Mouse (Mus musculus): ENCODE data around the gene Bglap3.
A peak's percentile ranks its signal among the peaks of the same experiment; 100 is the strongest.
"Not testable (repeated sequence)": the region's sequence is repeated elsewhere in the genome, so short reads cannot be mapped to it uniquely, and the experiment has no call there.

Gene Bglap3

DNA sequence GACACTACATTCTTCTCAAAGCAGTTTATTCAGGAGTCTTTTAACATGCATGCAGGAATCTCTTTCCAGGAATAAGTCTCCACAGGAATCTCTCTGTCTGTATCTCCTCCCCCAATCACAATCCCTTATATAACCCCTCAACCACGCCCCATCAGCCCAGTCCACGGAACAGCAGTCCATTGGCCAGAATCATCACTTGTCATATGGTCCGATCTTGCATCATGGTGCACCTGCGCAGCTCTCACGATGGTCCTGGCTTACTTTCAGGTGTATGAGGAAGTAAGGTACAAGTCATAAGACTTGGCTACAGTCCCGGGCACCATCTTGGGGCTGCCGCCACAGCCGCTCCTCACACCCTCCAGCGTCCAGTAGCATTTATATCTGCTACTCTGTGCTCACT, at the start of gene Bglap3:
TSS of gene Bglap3 (minus strand) at position 101 of the 400 bp plus-strand sequence.
- not testable (repeated sequence) for DNase-seq (ENCODE audit: low read depth)

DNA sequence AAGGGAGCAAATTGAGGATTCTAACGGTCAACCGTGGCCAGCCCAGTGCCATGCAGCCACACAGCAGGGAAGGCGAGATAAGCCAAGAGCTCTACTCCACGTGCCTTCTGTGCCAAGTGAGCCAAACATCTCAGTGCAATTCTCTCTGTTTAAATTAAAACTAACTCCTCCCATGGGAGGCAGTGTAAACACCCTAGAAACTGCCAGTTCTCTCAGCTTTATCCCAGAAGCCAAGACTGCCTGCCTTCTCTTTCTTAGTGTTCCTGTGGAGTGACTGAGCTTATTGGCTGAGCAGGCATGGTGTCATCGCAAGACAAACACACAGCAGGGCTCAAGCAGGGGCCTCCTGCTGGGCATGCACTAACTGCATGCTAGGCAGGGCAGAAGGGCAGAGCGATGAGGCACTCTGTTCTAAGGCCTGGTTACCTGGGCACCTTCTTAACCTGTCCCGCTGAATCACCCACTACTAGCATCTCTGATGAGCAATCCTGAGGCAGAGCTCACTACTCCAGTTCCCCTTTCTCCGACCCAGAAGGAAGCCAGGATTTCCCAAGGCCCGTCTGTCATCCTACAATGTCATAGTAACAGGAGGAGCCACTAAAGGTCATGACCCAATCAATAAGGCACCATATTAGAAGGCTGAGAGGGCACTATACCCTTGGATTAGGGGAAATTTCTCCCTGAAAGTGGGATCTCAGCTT, 49.6 kb upstream of the Bglap3 start:
- DNase-seq (ENCODE audit: low read depth) = no peak

GRCm38 (mm10) chr3:88420771-88421170, 48.2 kb upstream of the Bglap3 start:
- DNase-seq (ENCODE audit: low read depth) = no peak

- DNase-seq (ENCODE audit: low read depth) = no peak
Measured at GRCm38 (mm10) chr3:88418016-88418415, 45.5 kb upstream of the Bglap3 start.

GRCm38 (mm10) chr3:88415668-88416067, 43.1 kb upstream of the Bglap3 start:
- no peak for DNase-seq (ENCODE audit: low read depth)

- DNase-seq (ENCODE audit: low read depth) = no peak
Measured at GRCm38 (mm10) chr3:88412636-88413035, 40.1 kb upstream of the Bglap3 start.

DNA sequence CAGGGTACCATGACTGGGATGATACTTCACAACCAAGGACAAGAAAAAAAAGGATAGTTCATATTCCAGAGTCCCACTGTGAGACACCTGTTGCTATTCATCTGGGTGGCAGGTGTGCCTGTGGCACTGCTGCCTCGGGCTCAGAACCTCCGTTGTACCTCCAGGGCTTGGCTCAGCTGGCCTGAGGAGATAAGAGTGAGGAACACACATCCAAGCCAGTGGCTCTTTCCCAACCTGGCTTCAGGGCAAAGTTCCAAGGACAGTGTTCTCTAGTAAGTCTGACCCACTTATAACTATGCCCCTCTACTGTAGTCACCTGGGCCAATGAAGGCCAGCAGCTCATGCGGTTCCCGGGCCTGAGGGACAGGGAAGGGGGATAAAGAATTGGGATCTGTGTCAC, 39.1 kb upstream of the Bglap3 start:
- DNase-seq (ENCODE audit: low read depth) = no peak

- DNase-seq (ENCODE audit: low read depth) = no peak
Measured at GRCm38 (mm10) chr3:88410645-88411031, 38.1 kb upstream of the Bglap3 start.

- peak; percentile 94 for DNase-seq (ENCODE audit: low read depth)
Measured at GRCm38 (mm10) chr3:88409741-88410644, 37.5 kb upstream of the Bglap3 start, which contains the start of gene Pmf1. Gene Pmf1, minus strand, starts transcription at chr3:88410331.

- no peak for DNase-seq (ENCODE audit: low read depth)
Measured at GRCm38 (mm10) chr3:88408953-88409352, 36.4 kb upstream of the Bglap3 start.

DNA sequence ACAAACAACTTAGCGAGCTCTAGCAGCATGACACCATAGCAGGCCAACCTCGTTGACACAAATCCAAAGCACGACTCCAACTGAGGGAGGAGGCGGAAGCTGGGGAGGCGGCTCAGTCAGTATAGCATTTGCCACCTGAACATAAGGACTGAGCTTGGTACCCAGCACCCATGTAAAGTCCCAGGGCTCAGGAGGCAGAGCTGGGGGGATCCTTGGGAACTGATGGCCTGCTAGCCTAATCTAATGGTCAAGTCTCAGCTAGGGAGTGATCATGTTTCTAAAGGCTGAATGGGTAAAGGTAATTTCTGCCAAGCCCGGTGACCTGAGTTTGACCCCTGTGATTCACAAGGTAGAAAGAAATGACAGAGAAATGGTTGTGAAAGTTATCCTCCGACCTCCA, 35.0 kb upstream of the Bglap3 start:
- DNase-seq (ENCODE audit: low read depth) = peak; percentile 21

DNA sequence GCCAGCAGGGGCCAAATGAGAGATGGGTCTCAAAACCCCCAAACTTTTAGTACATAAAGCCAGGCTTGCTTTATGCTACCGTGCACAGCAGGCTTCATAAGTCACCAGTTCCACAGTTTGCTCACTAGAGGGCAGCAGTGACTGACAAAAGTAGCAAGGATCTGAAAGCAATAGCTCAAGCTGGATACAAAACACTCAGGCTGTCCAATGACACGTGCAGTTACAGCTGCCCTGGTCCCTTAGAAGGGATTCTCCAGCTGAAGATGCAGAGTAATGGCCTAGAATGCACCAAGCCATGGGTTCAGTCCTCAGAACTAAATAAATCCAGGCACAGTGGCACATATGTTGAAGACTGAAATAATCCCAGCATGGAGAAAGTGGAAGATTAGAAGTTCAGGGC, 34.5 kb upstream of the Bglap3 start:
- DNase-seq (ENCODE audit: low read depth) = peak; percentile 91

GRCm38 (mm10) chr3:88403522-88404230, 31.1 kb upstream of the Bglap3 start:
- DNase-seq (ENCODE audit: low read depth) = no peak

GRCm38 (mm10) chr3:88398666-88399065, 26.1 kb upstream of the Bglap3 start:
- DNase-seq (ENCODE audit: low read depth) = no peak

GRCm38 (mm10) chr3:88395742-88396141, 23.2 kb upstream of the Bglap3 start:
- DNase-seq (ENCODE audit: low read depth) = no peak

DNA sequence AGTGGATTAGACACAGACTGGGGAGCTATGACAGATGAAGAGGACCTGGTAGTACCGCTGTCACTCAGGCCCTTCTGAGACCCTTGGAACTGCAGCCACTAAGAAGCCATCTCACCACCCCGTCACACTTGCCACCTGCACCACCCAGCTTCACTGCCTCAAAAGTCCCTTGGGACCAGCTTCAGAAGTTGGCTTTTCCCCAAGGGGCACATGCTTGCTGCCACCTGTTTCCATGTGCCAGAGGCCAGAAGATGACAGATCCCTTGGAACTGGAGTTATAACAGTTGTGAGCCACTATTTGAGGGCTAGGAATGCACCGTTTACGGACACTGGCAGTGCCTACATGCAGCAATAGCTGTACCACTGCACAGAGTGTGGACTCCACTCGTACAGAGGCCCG, 22.7 kb upstream of the Bglap3 start:
- no peak for DNase-seq (ENCODE audit: low read depth)

- DNase-seq (ENCODE audit: low read depth) = no peak
Measured at GRCm38 (mm10) chr3:88393776-88394375, 21.3 kb upstream of the Bglap3 start.

- DNase-seq (ENCODE audit: low read depth) = no peak
Measured at GRCm38 (mm10) chr3:88384364-88384763, 11.8 kb upstream of the Bglap3 start, which contains the start of gene Bglap. Gene Bglap, minus strand, starts transcription at chr3:88384464.

DNA sequence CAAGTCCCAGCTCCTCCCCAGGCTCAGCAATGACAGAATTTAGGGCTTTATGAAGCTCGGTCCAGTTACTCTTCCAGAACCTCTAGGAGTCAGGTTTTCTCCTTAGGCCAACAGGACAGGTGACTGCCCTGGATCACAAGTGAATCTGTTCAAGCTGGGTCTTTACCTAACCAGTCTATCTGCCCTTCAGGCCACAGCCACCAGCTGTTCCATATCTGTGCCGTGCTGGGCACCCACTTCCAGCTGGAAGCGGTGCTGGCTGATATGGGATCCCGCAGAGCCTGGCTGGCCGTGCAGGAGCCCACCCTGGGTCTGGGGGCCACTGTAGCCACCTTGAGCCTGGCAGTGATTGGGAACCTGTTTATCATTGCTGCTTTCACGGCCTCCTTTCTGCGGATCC, 9.8 kb upstream of the Bglap3 start:
- DNase-seq (ENCODE audit: low read depth) = not testable (repeated sequence)

- DNase-seq (ENCODE audit: low read depth) = peak; percentile 65
Measured at GRCm38 (mm10) chr3:88381389-88382315, 9.1 kb upstream of the Bglap3 start.

DNA sequence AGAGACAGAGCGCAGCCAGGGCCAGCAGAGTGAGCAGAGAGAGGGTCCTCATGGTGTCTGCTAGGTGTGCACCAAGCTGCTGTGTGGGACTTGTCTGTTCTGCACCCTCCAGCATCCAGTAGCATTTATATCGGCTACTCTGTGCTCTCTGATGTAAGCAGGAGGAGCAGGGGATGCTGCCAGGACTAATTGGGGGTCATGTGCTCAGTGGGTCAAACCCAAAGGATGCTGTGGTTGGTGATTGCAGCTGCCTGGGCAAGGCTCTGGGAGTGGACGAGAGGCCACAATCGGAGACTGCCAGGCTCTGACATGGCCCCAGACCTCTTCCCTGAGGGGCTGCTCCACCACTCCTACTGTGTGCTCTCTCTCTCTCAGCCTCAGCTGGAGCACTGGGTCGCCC, 6.1 kb upstream of the Bglap3 start, which contains the start of gene Bglap2:
TSS of gene Bglap2 (minus strand) at position 101 of the 400 bp plus-strand sequence.
- DNase-seq (ENCODE audit: low read depth) = not testable (repeated sequence)
